Mouse (Mus musculus) mesoderm, embryonic 11.5 days (tissue): ENCODE results near the gene Rabggtb.

Source experiments
- DNase-seq: peaks from one replicate; pipeline ENCODE4 v3.0.0-alpha.2; 2012; ENCODE audit warnings: low read depth, low spot score

Rabggtb gene

GRCm38 (mm10) chr3:153921147-153921910, 8.5 kb upstream of the Rabggtb start:
- DNase-seq, result no peak

- DNase-seq, result no peak
Observed at GRCm38 (mm10) chr3:153917200-153917599, 4.4 kb upstream of the Rabggtb start.

GRCm38 (mm10) chr3:153913510-153914243, 868 bp upstream of the Rabggtb start:
- no peak for DNase-seq

GRCm38 (mm10) chr3:153911882-153912440, 848 bp downstream of the Rabggtb start:
- DNase-seq, result no peak

GRCm38 (mm10) chr3:153911197-153911881, 1.5 kb downstream of the Rabggtb start:
- DNase-seq, result no peak

GRCm38 (mm10) chr3:153910489-153910888, 2.3 kb downstream of the Rabggtb start:
- no peak for DNase-seq

- DNase-seq, result no peak
Observed at GRCm38 (mm10) chr3:153908919-153909318, 3.9 kb downstream of the Rabggtb start.

GRCm38 (mm10) chr3:153906136-153906871, 6.5 kb downstream of the Rabggtb start, which contains the start of gene Msh4:
Msh4 (minus strand) TSS chr3:153906138.
- DNase-seq, result no peak

- no peak for DNase-seq
Observed at GRCm38 (mm10) chr3:153905251-153906135, 7.3 kb downstream of the Rabggtb start.

- DNase-seq, result peak; percentile 53
Observed at GRCm38 (mm10) chr3:153904586-153904985, 8.2 kb downstream of the Rabggtb start.

- no peak for DNase-seq
Observed at GRCm38 (mm10) chr3:153902595-153902994, 10.2 kb downstream of the Rabggtb start.

GRCm38 (mm10) chr3:153901904-153902303, 10.9 kb downstream of the Rabggtb start:
- no peak for DNase-seq

- no peak for DNase-seq
Observed at GRCm38 (mm10) chr3:153897216-153897615, 15.6 kb downstream of the Rabggtb start.

GRCm38 (mm10) chr3:153895454-153895853, 17.4 kb downstream of the Rabggtb start:
- DNase-seq, result no peak

- no peak for DNase-seq
Observed at GRCm38 (mm10) chr3:153889188-153889781, 23.5 kb downstream of the Rabggtb start.

- DNase-seq, result no peak
Observed at GRCm38 (mm10) chr3:153888141-153888540, 24.7 kb downstream of the Rabggtb start.

GRCm38 (mm10) chr3:153886296-153886695, 26.5 kb downstream of the Rabggtb start:
- no peak for DNase-seq

GRCm38 (mm10) chr3:153871396-153871795, 41.4 kb downstream of the Rabggtb start:
- DNase-seq, result no peak
